Mouse (Mus musculus) cerebellum, adult 2 months (tissue): ENCODE results near the gene Rpusd3. TPM values are rescaled to one million over a fixed set of nuclear protein-coding genes. Genes with fewer than 3 reads are reported as not detected.

Experiments used
- DNase-seq, 2 experiments: peaks; one replicate each; pipeline ENCODE4 v3.0.0; 2021
- H3K27ac ChIP-seq: fragments of 200-500 bp; 2 replicates; pipeline ENCODE4 v1.5.1; 2012; ENCODE audit warnings: low read length, control low read depth, inconsistent platforms; ENCODE audit not compliant: insufficient read depth
- H3K27me3 ChIP-seq: fragments of 200-500 bp; 2 replicates; pipeline ENCODE4 v1.6.1; 2012; ENCODE audit warnings: inconsistent platforms, mild to moderate bottlenecking, low read length, moderate library complexity; ENCODE audit not compliant: control insufficient read depth, insufficient read depth
- H3K4me1 ChIP-seq: fragments of 200-500 bp; 2 replicates; pipeline ENCODE4 v1.6.1; 2011; ENCODE audit warnings: low read length; ENCODE audit not compliant: control insufficient read depth, insufficient read depth
- H3K4me3 ChIP-seq: fragments of 200-500 bp; replicated peaks from 2 replicates; pipeline ENCODE3; 2011; ENCODE audit warnings: mild to moderate bottlenecking, low read depth, low read length, control low read depth; ENCODE audit not compliant: insufficient read depth
- CTCF ChIP-seq: fragments of 200-500 bp; IDR thresholded peaks from 2 replicates; pipeline ENCODE4 v1.5.1; 2011; ENCODE audit warnings: low read depth, mild to moderate bottlenecking, control low read depth, low read length, moderate library complexity, borderline replicate concordance; ENCODE audit not compliant: insufficient read depth
- POLR2A ChIP-seq: fragments of 200-500 bp; IDR thresholded peaks from 2 replicates; pipeline ENCODE4 v1.6.1; 2011; ENCODE audit warnings: low read length, control low read depth, borderline replicate concordance; ENCODE audit not compliant: insufficient read depth
- WGBS: fragments of 180-500 bp; shearing (Covaris S2); methylation state at CpG from one replicate; pipeline ENCODE4 v1.1.7; 2018; 5-methylcytosine and 5-hydroxymethylcytosine counted together
- polyA plus RNA-seq: library from polyadenylated mRNA; depleted of rRNA; stranded (reverse); fragments of >200 nt; gene quantifications from 2 replicates; pipeline ENCODE4 v1.2.3, GENCODE M21; 2012

Gene Rpusd3
- polyA plus RNA-seq, 1 experiment = 37.4 TPM

DNA sequence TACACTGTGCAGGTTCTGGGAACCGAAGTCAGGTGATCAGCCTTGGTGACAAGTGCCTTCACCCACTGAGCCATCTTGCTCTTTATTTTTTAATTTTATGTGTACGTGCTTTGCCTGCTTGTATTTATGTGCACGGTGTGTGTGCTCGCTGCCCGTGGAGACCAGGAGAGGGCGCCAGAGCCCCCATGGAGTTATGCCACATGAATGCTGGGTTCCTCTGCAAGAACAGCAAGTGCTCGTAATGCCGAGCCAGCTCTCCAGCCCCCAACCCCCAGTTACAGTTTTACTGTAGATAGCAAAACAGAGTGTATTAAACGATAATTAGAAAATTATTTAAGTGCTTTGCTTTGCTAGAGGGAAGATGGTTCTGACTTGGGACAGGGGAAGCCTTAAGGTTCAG is 12.5 kb downstream of the Rpusd3 start:
- 68% methylated on average over 9 of the region's 9 CpGs for WGBS
- no peak overlapping the region for H3K27ac ChIP-seq
- TF ChIP-seq POLR2A (no peak), CTCF (no peak)

DNA sequence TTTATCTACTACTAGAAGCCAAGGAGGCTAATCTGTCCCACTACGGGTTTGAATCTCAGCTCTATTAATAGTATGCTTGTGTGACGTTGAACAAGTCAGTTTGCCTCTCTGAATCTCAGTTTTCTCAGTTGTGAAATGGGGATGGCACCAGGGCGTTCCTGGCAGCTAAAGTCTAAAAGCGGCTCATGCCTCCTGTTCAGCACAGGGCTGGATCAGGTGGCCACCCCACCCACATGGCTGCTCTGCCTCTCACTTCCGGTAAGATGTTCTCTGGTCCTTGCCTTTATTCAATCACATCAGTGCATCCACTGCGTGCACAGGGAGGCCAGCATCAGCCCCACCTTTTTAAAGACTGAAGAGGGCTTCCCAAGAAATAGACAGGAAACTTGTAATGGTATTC is 13.7 kb downstream of the Rpusd3 start:
- H3K4me1 ChIP-seq = peaks cover 7% of the 10 kb centered on the region; the same call in 1 of the 2 replicates
- no peak overlapping the region for H3K4me3 ChIP-seq
- H3K27me3 ChIP-seq = no peaks in the 10 kb centered on the region
- no peak overlapping the region for H3K27ac ChIP-seq
- TF ChIP-seq POLR2A (no peak), CTCF (no peak)
- no peak for DNase-seq
- 89% methylated on average over 6 of the region's 6 CpGs for WGBS

More for the DNA sequence above, 12.5 kb downstream of the Rpusd3 start:
- Histone ChIP-seq H3K27me3 (no peaks in the 10 kb centered on the region), H3K4me1 (peaks cover 7% of the 10 kb centered on the region; the same call in 1 of the 2 replicates), H3K4me3 (no peak overlapping the region)
- DNase-seq = no peak

DNA sequence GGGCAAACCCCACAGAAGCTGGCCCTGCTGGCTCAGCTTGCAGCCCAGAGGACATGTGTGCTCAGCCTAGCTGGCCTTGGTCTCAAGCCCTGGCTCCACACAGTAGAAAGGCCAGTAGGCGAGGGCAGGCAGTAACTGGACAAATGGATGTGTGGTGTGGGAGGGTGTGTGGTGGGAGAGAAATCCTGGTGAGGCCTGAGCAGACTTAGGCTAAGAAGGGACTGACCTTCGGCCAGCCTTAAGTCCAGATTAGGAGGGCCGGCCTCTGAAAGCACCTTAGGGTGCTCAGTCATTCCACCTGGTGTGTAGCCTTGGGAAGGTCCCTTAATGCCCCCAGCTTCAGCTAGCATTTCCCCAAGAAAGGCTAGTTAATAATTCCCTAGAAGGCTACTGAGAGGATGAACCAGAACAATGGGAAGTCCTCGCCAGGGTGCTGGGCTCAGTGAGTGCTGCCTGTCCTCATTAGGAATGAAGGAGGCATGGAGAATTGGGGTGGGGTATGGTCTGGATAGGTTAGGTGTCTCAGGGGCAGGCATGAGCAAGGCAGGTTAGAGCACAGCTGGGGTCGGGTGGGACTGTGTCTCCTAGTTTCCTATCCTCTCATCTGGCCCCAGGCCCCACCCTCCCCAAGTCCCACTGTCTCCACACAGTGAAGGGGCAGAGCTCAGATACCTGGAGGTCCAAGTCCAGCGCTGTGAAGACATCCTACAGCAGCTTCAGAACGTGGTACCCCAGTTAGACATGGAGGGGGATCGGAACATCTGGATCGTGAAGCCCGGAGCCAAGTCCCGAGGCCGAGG is 14.3 kb downstream of the Rpusd3 start:
- Histone ChIP-seq H3K4me1 (peaks cover 7% of the 10 kb centered on the region; the same call in 1 of the 2 replicates), H3K27ac (no peak overlapping the region), H3K27me3 (no peaks in the 10 kb centered on the region), H3K4me3 (no peak overlapping the region)
- WGBS = 74% methylated on average over 12 of the region's 12 CpGs
- DNase-seq = no peak
- no peak for TF ChIP-seq CTCF
- TF ChIP-seq POLR2A = no peak

DNA sequence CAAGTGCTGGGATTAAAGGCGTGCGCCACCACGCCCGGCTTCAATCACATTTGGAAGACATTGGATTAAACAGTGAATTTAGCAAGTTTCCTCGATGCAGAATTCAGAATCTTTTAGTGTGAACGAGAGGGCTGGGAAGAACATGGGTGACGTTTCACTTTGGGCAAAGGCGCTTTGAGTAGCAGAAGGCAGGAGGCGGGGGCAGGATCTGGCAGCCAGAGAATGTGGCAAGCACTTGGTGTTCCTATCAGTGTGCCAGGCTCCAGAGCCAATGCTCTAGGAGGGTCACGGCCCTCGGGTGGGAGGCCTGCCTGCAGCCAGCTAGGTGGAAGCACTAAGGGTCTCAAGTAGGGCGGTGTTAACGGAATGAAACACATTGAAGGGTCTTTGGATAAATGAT is 17.0 kb downstream of the Rpusd3 start:
- no peak for DNase-seq
- WGBS = 48% methylated on average over 13 of the region's 13 CpGs
- Histone ChIP-seq H3K4me3 (no peak overlapping the region), H3K27me3 (no peaks in the 10 kb centered on the region), H3K27ac (no peak overlapping the region), H3K4me1 (peaks cover 7% of the 10 kb centered on the region; the same call in 1 of the 2 replicates)
- TF ChIP-seq CTCF = no peak
- TF ChIP-seq POLR2A = no peak

DNA sequence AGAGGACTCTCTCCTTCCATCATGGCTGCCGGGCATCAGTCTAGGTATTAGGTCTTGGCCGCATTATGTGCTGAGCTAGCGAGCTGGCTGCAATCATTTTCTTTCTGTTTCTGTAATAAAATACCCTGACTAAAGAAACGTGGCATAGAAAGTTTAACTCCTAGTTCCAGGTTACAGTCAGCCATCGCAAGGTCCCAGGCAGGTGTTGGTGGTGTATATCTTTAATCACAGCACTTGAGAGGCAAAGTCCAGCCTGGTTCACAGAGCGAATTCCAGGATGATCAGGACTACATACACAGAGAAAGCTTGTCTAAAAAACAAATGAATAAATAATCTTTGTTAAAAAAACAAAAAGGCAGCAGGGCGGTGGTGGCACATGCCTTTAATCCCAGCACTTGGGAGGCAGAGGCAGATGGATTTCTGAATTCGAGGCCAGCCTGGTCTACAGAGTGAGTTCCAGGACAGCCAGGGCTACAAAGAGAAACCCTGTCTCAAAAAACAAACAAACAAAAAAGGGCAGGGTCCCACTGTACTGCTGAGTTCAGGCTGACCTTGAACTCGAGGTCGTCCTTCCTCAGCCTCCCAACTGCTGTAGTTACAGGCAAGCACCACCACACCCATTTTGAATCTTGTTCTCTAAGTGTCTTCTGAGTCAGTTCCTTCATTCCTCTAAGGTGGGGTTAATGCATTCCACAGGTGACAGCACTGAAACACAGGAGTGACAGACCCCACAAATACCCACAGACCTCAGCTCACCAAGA is 22.7 kb downstream of the Rpusd3 start:
- no peaks in the 10 kb centered on the region for H3K27me3 ChIP-seq
- no peaks in the 10 kb centered on the region for H3K4me1 ChIP-seq
- no peak for TF ChIP-seq POLR2A
- no peak for TF ChIP-seq CTCF
- no peak overlapping the region for H3K27ac ChIP-seq
- WGBS = 81% methylated on average over 10 of the region's 10 CpGs
- no peak overlapping the region for H3K4me3 ChIP-seq
- DNase-seq = no peak

DNA sequence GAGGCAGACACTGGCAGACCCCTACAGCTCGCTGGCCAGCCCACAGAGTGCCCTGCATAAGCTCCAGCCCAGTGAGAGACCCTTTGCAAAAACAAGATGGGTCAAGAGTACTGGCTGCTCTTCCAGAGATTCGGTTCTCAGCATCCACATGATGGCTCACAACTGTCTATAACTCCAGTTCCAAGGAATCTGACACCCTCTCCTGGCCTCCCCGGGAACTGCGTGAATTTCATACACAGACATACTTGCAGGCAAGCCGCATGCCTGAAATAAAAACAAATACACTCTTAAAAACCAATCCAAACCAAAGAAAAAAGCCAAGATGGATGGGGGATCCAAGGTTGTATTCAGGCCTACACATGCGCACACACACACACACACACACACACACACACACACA is 23.6 kb downstream of the Rpusd3 start:
- Histone ChIP-seq H3K27ac (no peak overlapping the region), H3K4me3 (no peak overlapping the region), H3K27me3 (no peaks in the 10 kb centered on the region), H3K4me1 (no peaks in the 10 kb centered on the region)
- 88% methylated on average over 6 of the region's 6 CpGs for WGBS
- DNase-seq = no peak
- TF ChIP-seq CTCF (no peak), POLR2A (no peak)

DNA sequence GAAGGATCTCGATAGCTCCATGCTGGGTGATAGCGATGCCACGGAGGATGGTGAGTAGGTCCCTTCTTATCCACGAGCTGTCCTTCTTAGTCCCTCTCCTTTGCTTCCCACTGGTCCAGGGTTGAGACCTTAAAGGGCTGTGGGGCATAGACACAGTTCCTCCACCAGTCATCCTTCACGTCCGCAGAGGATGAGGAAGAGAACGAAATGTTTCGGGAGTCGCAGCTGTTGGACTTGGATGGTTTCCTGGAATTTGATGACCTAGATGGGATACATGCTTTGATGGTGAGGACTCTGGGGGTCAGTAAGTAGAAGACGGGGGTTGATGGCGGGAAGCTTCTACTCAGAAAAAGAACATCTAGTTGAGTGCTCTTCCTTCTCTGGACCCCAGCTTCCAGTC is 24.3 kb downstream of the Rpusd3 start:
- Histone ChIP-seq H3K4me3 (no peak overlapping the region), H3K4me1 (no peaks in the 10 kb centered on the region), H3K27ac (no peak overlapping the region), H3K27me3 (no peaks in the 10 kb centered on the region)
- no peak for DNase-seq
- 79% methylated on average over 11 of the region's 11 CpGs for WGBS
- TF ChIP-seq CTCF (no peak), POLR2A (no peak)

DNA sequence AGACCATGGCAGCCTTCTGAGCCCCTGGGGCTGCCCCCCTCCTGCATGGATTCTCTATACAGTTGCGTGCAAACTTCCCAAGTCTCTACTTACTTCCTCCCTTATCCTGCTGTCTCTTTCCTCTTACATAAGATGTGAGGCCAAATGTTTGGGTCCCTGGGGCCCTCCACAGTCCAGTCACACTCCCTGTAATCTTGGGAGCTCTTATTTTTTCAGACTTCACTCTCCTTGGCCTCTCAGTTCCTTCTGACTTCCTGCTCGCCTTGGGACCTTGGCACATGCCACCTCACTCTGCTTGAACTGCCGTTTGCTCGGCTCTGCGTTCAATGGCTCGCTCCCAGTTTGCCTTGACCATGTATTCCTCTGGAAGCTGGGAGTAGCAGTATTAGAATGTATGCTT is 25.2 kb downstream of the Rpusd3 start:
- DNase-seq = no peak
- H3K27me3 ChIP-seq = no peaks in the 10 kb centered on the region
- 72% methylated on average over 6 of the region's 6 CpGs for WGBS
- H3K27ac ChIP-seq = no peak overlapping the region
- H3K4me3 ChIP-seq = no peak overlapping the region
- no peaks in the 10 kb centered on the region for H3K4me1 ChIP-seq
- TF ChIP-seq CTCF = no peak
- TF ChIP-seq POLR2A = no peak
